Mouse (Mus musculus): ENCODE measurements at regions not wholly inside any gene's neighbourhood (a gene's known extent, or its start where the extent isn't known, plus 50 kb on each side); places are given as distances from the start of the nearest gene placed in this dataset.
A peak's percentile ranks its signal among the peaks of the same experiment; 100 is the strongest.

DNA sequence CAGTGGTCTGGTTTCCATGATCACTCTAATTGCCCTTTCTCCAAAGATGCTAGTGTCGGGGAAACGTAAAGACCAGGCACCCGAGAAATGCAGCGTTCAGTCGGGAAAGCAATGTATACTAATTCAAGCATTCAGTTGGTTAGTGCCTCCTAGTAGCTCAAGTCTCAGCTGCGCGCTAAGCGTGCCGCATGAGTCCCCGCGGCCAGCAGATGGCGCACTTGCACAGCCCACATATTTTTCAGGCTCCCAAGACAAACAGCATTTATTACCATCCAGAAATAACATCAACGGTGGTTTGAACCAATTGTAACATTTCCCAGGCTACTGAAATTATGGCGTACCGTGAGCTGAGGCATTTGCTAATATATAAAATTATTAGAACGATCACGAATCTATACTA, 222.3 kb downstream of the Brms1l start:
- no peak overlapping the region for H3K27ac ChIP-seq (replicated peaks)
- no peaks in the 10 kb centered on the region for H3K9me3 ChIP-seq (replicated peaks)
- WGBS, result 10% methylated on average over 17 of the region's 17 CpGs
- H3K9ac ChIP-seq (replicated peaks), result no peak overlapping the region
- no peaks in the 10 kb centered on the region for H3K4me1 ChIP-seq
- peak; percentile 86 for ATAC-seq (ENCODE audit: low FRiP score)
- no peaks in the 10 kb centered on the region for H3K36me3 ChIP-seq
- no peaks in the 10 kb centered on the region for H3K27me3 ChIP-seq (replicated peaks)
- no peak overlapping the region for H3K4me3 ChIP-seq (replicated peaks)
- H3K4me2 ChIP-seq, result no peak overlapping the region

DNA sequence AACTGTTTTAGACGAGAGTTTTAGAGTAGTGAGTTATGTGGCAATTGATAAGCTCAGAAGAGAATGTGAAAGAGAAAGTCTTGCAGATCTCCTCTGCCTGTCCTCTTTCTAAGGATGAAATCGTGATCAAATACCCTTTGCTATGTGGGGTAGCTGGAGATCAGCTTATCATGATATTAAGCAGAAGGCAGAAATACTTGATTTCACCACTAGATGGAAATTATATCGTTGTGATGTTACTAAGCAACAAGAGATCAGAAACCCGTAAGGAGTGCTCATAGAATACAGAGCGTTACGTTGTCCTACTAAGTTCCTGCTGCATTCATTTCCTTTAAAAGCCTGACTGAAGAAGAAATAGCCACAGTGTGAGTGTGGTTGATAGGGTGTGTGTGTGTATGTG, 219.3 kb downstream of the Brms1l start:
- H3K27me3 ChIP-seq (replicated peaks), result no peaks in the 10 kb centered on the region
- H3K4me3 ChIP-seq (replicated peaks), result no peak overlapping the region
- no peak overlapping the region for H3K27ac ChIP-seq (replicated peaks)
- H3K9ac ChIP-seq (replicated peaks), result no peak overlapping the region
- H3K9me3 ChIP-seq (replicated peaks), result no peaks in the 10 kb centered on the region
- H3K4me1 ChIP-seq, result no peaks in the 10 kb centered on the region
- H3K4me2 ChIP-seq, result no peak overlapping the region
- no peak for ATAC-seq (ENCODE audit: low FRiP score)
- WGBS, result 84% methylated on average over 6 of the region's 6 CpGs
- H3K36me3 ChIP-seq, result no peaks in the 10 kb centered on the region

DNA sequence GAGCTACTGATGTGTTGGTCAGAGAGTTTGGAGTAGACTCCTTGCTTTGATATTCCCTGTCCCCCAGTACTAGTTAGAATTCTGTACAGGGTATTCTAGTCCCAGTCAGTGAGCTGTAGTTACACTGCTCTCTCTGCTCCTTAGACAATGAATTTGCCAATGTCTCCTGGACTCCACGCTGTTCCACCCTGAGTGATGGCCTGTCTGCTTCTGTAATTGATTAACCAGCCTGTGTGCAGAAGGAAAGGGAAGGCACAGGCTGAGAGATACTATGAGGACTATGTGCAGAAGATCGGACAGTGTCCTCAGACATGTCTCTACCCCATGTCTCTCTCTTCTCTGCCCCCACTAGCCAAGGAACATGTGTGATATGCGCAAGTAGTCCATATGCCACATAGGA, 209.9 kb downstream of the Brms1l start:
- H3K27ac ChIP-seq (replicated peaks), result no peak overlapping the region
- no peaks in the 10 kb centered on the region for H3K27me3 ChIP-seq (replicated peaks)
- H3K36me3 ChIP-seq, result no peaks in the 10 kb centered on the region
- no peak for ATAC-seq (ENCODE audit: low FRiP score)
- H3K9me3 ChIP-seq (replicated peaks), result no peaks in the 10 kb centered on the region
- no peak overlapping the region for H3K4me2 ChIP-seq
- H3K4me3 ChIP-seq (replicated peaks), result no peak overlapping the region
- H3K4me1 ChIP-seq, result no peaks in the 10 kb centered on the region
- H3K9ac ChIP-seq (replicated peaks), result no peak overlapping the region
- 57% methylated on average over 3 of the region's 3 CpGs for WGBS

DNA sequence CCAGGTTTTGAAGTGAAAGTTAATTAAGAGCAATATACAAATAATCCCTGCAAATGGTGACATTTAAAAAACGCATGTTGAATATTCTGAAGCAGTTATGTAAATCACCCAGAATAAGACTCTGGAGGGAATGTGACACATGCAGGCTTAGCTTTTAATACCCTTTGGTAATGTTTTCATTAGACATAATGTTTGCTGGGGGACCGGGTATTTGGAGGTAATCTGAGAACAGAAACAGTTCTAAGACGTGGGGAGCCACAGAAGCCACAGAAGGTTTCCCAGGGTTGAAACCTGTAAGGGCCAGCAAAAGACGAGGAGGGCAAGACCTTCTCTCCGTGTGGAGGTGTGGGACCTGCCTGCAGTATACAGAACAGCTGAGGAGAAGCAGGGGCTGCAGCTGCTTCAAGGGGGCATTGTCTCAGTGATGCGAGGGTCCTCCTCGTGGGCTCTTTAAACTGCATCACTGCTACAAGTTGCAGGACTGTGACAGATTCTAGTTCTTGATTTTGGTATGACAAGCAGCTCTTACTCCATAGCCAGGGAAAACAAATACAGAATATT, 184.9 kb downstream of the Brms1l start:
- H3K27ac ChIP-seq (replicated peaks), result no peak overlapping the region
- H3K9ac ChIP-seq (replicated peaks), result no peak overlapping the region
- ATAC-seq (ENCODE audit: low FRiP score), result no peak
- no peaks in the 10 kb centered on the region for H3K27me3 ChIP-seq (replicated peaks)
- H3K9me3 ChIP-seq (replicated peaks), result no peaks in the 10 kb centered on the region
- H3K36me3 ChIP-seq, result no peaks in the 10 kb centered on the region
- no peak overlapping the region for H3K4me2 ChIP-seq
- WGBS, result 19% methylated on average over 7 of the region's 7 CpGs
- 0 out of 2 replicates have a peak, but pooled peaks cover 3% of the 10 kb centered on the region for H3K4me1 ChIP-seq
- H3K4me3 ChIP-seq (replicated peaks), result no peak overlapping the region

DNA sequence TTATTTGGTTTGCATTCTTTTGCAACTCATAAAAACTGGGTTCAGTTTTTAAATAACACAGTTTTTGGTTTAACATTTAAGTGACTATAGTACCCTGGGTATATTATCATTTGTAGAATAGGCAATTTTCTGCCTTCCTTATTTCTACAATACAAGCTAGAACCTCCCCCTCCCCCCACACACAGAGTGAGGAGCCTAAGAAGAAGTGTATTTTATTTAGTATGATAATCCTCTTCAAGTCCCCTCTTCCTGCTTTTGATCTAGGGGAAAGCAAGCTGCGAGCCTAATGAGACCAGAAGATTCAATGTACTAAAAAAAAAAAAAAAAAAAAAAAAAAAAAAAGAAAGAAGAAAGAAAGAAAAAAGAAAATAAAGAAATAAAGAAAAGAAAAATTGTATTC, 184.4 kb downstream of the Brms1l start:
- H3K9ac ChIP-seq (replicated peaks), result no peak overlapping the region
- no peak overlapping the region for H3K4me2 ChIP-seq
- no peak for ATAC-seq (ENCODE audit: low FRiP score)
- WGBS, result 43% methylated on average over 1 of the region's 1 CpGs
- H3K27me3 ChIP-seq (replicated peaks), result no peaks in the 10 kb centered on the region
- H3K9me3 ChIP-seq (replicated peaks), result no peaks in the 10 kb centered on the region
- H3K4me1 ChIP-seq, result 0 out of 2 replicates have a peak, but pooled peaks cover 3% of the 10 kb centered on the region
- H3K36me3 ChIP-seq, result no peaks in the 10 kb centered on the region
- no peak overlapping the region for H3K4me3 ChIP-seq (replicated peaks)
- no peak overlapping the region for H3K27ac ChIP-seq (replicated peaks)

DNA sequence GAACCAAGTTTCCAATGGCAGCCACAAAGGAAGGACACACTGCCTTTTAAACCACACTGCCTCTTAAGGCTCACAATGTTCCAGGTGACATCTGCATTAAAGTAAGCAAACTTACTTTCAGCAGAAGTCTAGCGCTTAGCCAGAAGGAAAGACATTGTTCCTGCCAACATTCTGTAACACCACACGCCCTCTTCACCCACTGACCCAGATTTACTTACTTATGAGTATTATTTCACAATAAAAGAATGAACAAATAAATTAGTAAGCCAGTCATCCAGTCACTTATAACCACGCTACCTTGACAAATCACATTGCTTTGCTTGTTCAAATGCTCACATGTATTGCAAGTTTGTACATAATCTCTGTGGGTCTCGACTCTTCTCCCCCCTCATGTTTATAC, 173.9 kb downstream of the Brms1l start:
- H3K9me3 ChIP-seq (replicated peaks), result no peaks in the 10 kb centered on the region
- H3K36me3 ChIP-seq, result no peaks in the 10 kb centered on the region
- WGBS, result 82% methylated on average over 4 of the region's 4 CpGs
- H3K4me1 ChIP-seq, result peaks cover 4% of the 10 kb centered on the region; the same call in 1 of the 2 replicates
- H3K27me3 ChIP-seq (replicated peaks), result no peaks in the 10 kb centered on the region
- H3K4me2 ChIP-seq, result no peak overlapping the region
- no peak for ATAC-seq (ENCODE audit: low FRiP score)
- H3K9ac ChIP-seq (replicated peaks), result no peak overlapping the region
- H3K27ac ChIP-seq (replicated peaks), result no peak overlapping the region
- no peak overlapping the region for H3K4me3 ChIP-seq (replicated peaks)

DNA sequence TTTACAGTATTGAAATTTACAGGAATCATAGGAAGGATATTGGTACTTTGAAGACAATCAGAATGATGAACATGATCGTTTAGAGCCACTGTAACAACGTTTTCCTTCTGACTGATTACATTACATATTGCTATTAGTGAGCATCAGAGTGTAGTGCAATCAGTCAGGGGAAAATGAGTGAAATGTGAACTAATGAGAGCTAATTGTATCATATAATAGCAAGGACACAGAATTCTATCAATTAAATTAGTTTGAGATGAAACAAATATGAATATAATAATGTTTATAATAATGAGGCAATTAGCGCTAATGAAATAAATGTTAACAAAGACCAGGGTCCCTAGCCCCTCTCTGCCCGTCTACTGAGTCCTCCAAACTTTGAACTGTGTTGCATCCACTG, 169.7 kb downstream of the Brms1l start:
- ATAC-seq (ENCODE audit: low FRiP score), result no peak
- H3K9ac ChIP-seq (replicated peaks), result no peak overlapping the region
- 66% methylated on average over 4 of the region's 4 CpGs for WGBS

DNA sequence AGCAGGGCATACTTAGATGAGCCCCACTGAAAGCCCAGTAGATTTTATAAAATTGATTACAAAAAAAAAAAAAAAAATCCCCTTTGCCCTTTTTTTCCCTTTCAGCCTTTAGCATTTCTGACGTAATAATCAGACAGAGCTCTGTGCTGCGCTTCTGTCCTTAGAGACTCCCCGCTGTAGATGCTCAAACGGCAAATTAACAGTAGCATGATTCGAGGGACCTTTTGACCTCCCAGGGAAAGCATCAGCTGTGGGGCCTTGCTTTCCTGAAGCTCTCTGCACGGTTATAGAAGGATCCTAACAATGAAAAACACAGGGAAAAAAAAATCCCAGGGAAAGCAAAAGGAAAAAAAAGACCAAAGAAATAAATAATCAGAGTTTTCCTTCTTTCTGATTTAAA, 169.2 kb downstream of the Brms1l start:
- Histone ChIP-seq H3K27me3 (replicated peaks) (no peaks in the 10 kb centered on the region), H3K4me3 (replicated peaks) (no peak overlapping the region), H3K36me3 (no peaks in the 10 kb centered on the region), H3K27ac (replicated peaks) (no peak overlapping the region), H3K9ac (replicated peaks) (no peak overlapping the region), H3K4me2 (no peak overlapping the region), H3K4me1 (peaks cover 8% of the 10 kb centered on the region), H3K9me3 (replicated peaks) (no peaks in the 10 kb centered on the region)
- 14% methylated on average over 6 of the region's 6 CpGs for WGBS
- no peak for ATAC-seq (ENCODE audit: low FRiP score)

More for the DNA sequence above, 169.7 kb downstream of the Brms1l start:
- Histone ChIP-seq H3K27ac (replicated peaks) (no peak overlapping the region), H3K4me2 (no peak overlapping the region), H3K36me3 (no peaks in the 10 kb centered on the region), H3K4me3 (replicated peaks) (no peak overlapping the region), H3K9me3 (replicated peaks) (no peaks in the 10 kb centered on the region), H3K4me1 (peaks cover 8% of the 10 kb centered on the region), H3K27me3 (replicated peaks) (no peaks in the 10 kb centered on the region)

DNA sequence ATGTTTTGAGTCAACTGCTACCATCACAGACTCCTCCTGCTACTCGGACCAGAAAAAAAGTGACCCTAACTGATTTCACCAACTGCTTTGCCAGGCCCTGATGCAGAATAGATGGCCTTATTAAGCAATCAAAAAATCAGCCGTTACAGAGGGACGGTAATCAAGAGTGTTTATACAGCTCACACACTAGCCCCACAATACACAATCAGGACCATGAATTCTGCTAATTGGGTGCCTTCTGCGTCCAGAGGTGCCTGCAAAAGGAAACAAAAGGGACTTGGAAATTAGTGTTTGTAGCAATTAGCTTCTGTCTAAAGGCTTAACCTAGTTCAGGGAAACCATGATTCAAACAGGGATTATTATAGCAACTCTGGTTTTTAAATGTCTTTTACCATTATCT, 168.4 kb downstream of the Brms1l start:
- Histone ChIP-seq H3K9me3 (replicated peaks) (no peaks in the 10 kb centered on the region), H3K4me3 (replicated peaks) (no peak overlapping the region), H3K9ac (replicated peaks) (no peak overlapping the region), H3K27me3 (replicated peaks) (no peaks in the 10 kb centered on the region), H3K4me2 (no peak overlapping the region), H3K27ac (replicated peaks) (no peak overlapping the region), H3K4me1 (peaks cover 8% of the 10 kb centered on the region), H3K36me3 (no peaks in the 10 kb centered on the region)
- 8% methylated on average over 4 of the region's 4 CpGs for WGBS
- ATAC-seq (ENCODE audit: low FRiP score), result no peak

DNA sequence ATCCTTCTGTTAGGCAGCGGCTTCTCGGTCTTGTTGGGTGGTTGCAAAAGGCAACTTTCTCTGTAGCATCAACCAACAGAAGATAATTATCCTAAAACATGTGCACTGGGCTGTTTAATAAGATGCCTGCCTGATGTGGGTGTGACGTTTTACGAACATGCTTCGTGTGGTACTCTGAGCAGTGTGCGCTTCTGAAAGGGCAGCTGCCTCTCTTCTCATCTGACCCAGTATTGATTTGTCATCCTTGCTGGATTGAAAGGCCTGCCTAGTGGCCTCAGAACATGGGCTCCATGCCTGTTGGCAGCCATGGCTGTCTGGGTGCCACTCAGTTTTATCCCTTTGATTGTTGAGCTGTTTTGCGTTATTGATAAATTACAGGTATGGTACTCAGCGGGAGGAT, 167.4 kb downstream of the Brms1l start:
- Histone ChIP-seq H3K4me1 (peaks cover 8% of the 10 kb centered on the region), H3K9ac (replicated peaks) (no peak overlapping the region), H3K4me3 (replicated peaks) (no peak overlapping the region), H3K9me3 (replicated peaks) (no peaks in the 10 kb centered on the region), H3K36me3 (no peaks in the 10 kb centered on the region), H3K27ac (replicated peaks) (no peak overlapping the region), H3K27me3 (replicated peaks) (no peaks in the 10 kb centered on the region), H3K4me2 (no peak overlapping the region)
- 60% methylated on average over 8 of the region's 8 CpGs for WGBS
- no peak for ATAC-seq (ENCODE audit: low FRiP score)

DNA sequence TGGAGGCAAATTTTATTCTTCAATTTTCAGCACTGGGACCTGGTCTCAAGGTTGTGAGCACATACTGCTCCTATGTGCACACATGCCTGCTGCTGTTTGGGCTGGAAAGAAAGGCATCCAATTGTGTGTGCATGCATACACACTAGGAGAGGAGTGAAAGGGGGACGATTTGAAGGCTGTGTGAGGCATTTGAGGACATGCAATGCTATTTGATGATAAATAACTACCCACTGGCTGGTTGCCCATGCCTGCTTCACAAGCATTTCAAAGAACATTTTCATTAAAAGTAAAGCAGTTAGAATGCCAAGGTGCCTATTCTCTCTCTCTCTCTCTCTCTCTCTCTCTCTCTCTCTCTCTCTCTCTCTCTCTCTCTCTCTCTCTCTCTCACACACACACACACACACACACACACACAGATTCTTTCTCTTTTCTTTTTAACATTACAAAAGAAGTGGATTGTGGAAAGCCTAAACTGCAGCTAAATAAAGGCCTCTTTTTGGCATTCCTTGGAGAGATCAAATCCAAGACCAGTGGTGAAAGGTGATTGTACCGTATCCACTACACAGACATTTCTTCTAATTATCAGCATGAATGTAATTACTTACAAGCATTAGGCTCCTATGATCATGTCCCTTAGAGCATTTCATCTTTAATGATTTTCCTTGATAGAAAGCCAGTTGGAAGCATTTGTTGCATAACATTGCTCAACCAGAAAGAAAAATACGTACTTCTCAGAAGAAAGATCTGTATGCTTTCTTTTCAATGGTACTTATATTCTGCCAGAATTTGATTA, 160.7 kb downstream of the Brms1l start:
- Histone ChIP-seq H3K9ac (replicated peaks) (no peak overlapping the region), H3K4me3 (replicated peaks) (no peak overlapping the region), H3K27ac (replicated peaks) (no peak overlapping the region), H3K9me3 (replicated peaks) (no peaks in the 10 kb centered on the region), H3K36me3 (no peaks in the 10 kb centered on the region), H3K27me3 (replicated peaks) (no peaks in the 10 kb centered on the region), H3K4me2 (no peak overlapping the region), H3K4me1 (no peaks in the 10 kb centered on the region)
- no peak for ATAC-seq (ENCODE audit: low FRiP score)
- WGBS, result 40% methylated on average over 3 of the region's 3 CpGs

DNA sequence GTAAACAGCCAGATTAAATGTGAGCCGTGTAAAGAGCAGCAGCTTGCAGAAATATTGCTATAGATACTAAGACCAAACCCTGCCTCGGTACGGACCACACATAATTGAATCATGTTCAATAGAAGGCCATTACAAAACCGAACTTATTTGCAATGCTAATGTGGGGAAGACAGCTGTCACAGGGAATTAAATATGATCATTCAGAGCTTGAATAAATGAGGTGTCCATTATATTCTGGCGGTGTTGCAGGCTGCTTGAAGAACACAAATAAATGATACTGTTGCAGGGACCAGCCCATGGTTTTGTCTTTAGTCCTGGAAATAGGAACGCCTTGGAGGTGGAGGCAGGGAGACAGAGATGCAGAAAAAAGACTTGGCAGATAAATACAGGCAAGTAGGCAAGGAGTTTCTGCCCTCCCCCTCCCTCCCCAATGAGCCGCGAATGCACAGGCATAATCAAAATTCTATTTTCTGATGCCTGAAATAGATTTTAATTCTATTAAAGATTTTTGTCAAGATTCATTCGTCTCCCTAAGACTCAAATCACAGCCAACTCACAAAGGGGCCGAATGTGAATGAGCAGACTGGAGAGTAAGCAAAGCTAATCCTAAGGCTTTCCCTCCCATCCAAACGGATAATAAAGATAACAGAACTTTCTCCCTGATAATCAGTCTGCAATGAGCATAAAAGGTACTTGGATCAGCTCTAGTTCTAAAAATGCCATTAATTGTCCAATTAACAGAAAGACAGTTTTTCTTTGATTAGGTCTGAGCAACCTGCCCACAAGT, 147.6 kb downstream of the Brms1l start:
- Histone ChIP-seq H3K27ac (replicated peaks) (no peak overlapping the region), H3K9ac (replicated peaks) (no peak overlapping the region), H3K27me3 (replicated peaks) (no peaks in the 10 kb centered on the region), H3K4me1 (peaks cover 11% of the 10 kb centered on the region; the same call in 1 of the 2 replicates), H3K36me3 (no peaks in the 10 kb centered on the region), H3K9me3 (replicated peaks) (no peaks in the 10 kb centered on the region), H3K4me2 (peak overlapping the region; percentile 32), H3K4me3 (replicated peaks) (no peak overlapping the region)
- 21% methylated on average over 11 of the region's 11 CpGs for WGBS
- ATAC-seq (ENCODE audit: low FRiP score), result peak; percentile 65; the same call in 1 of the 2 replicates
